Comparison of ENCODE assay signal across 8 mouse cellular contexts in genomic region chr13:81710775-81711545, GRCm38 (mm10). TPM values are rescaled to one million over a fixed set of nuclear protein-coding genes. Genes with fewer than 3 reads are reported as not detected.
DNase-seq lines count a peak whose midpoint lies in the region; ATAC-seq lines count a peak whose summit lies in the region.

Gene Polr3g (minus strand): TSS chr13:81711013.
Gene Mblac2 (plus strand): TSS chr13:81711341.

- under 1% methylated on average over 58 of the region's 61 CpGs for WGBS in hindbrain, embryonic 16.5 days
- WGBS in macrophage (ENCODE audit: missing documents): under 1% methylated on average over 55 of the region's 61 CpGs

- H3K9me3 ChIP-seq in hindbrain, embryonic 16.5 days (ENCODE audit: control insufficient read depth, low read length): no peaks in the 10 kb centered on the region

- H3K4me2 ChIP-seq in hindbrain, embryonic 16.5 days (ENCODE audit: low read length): peak within 1 kb of the TSS; percentile 91

- H3K27ac ChIP-seq in hindbrain, embryonic 16.5 days (ENCODE audit: low read depth, low read length): peak within 1 kb of the TSS; percentile 92
- no peak within 1 kb of the TSS for H3K27ac ChIP-seq in macrophage

- H3K9ac ChIP-seq in hindbrain, embryonic 16.5 days (ENCODE audit: low read depth, low read length): peak within 1 kb of the TSS; percentile 82

- H3K4me3 ChIP-seq in hindbrain, embryonic 16.5 days (ENCODE audit: low read length): peak within 1 kb of the TSS; percentile 70
- H3K4me3 ChIP-seq in macrophage (ENCODE audit: inconsistent target): peak within 1 kb of the TSS; percentile 80

- peak; percentile 96 for ATAC-seq in hindbrain, embryonic 16.5 days

- H3K79me2 ChIP-seq in macrophage (ENCODE audit: inconsistent target): no peaks in the 10 kb centered on the region; the same call in 1 of the 2 replicates

- H3K36me3 ChIP-seq in hindbrain, embryonic 16.5 days (ENCODE audit: control insufficient read depth, insufficient read depth, low read length): no peaks in the 10 kb centered on the region
- H3K36me3 ChIP-seq in macrophage (ENCODE audit: inconsistent target): no peaks in the 10 kb centered on the region

- DNase-seq in WW6 (ENCODE audit: low read depth, low spot score): peak; percentile 89
- peak; percentile 89 to 96 for DNase-seq in cerebellum, postnatal 4 days (ENCODE audit: low spot score in 2 of 2)
- DNase-seq in gastrocnemius, adult 18-20 months (ENCODE audit: low spot score): peak; percentile 94
- DNase-seq in left cerebral cortex, adult 18-20 months (ENCODE audit: low spot score in 2 of 2): peak; percentile 95 to 96
- DNase-seq in right cerebral cortex, adult 18-20 months: peak; percentile 96
- peak; percentile 74 for DNase-seq in urinary bladder, postnatal 10 days (ENCODE audit: low spot score)

- H3K4me1 ChIP-seq in hindbrain, embryonic 16.5 days (ENCODE audit: control insufficient read depth, insufficient read depth, low read depth, low read length): peaks cover 12% of the 10 kb centered on the region

- no peaks in the 10 kb centered on the region for H3K27me3 ChIP-seq in hindbrain, embryonic 16.5 days (replicated peaks; ENCODE audit: control insufficient read depth, insufficient read depth, low read length)

RNA-seq across cellular contexts. Expression of gene Polr3g, which starts in this region (rescaled TPM):
- 1 to 10 TPM; 1.5 to 1.8 TPM for total RNA-seq in gastrocnemius, adult 18-20 months (2021)
- 4.9 and 5.5 TPM in 2 replicates for polyA plus RNA-seq in hindbrain, embryonic 16.5 days (2015; fragmentation: Nextera tagmentation; extraction: Ambion mirVana)
- 1 to 10 TPM; 5.0 to 5.6 TPM for total RNA-seq in left cerebral cortex, adult 18-20 months (2021)
- total RNA-seq in macrophage (2018; cell fraction: chromatin; rRNA removed): 10 to 100 TPM in 1 of 26 experiments, 1 to 10 TPM in 18, under 1 TPM in 6, not detected in 1; 0.25 to 11.1 (median 2.9) TPM
- 1 to 10 TPM; 1.2 to 7.2 (median 3.0) TPM for total RNA-seq in macrophage (2018; cell fraction: cytosol; rRNA removed)
- 10 to 100 TPM in 1 of 26 experiments, 1 to 10 TPM in 21, under 1 TPM in 4; 0.51 to 11.6 (median 2.7) TPM for total RNA-seq in macrophage (2018; cell fraction: nucleus; rRNA removed)
- 3.6 to 12.2 TPM (median 8.5 TPM) in 3 replicates for polyA plus RNA-seq in macrophage (2018)

RNA-seq across cellular contexts. Expression of gene Mblac2, which starts in this region (rescaled TPM):
- 1 to 10 TPM; 1.7 to 1.8 TPM for total RNA-seq in gastrocnemius, adult 18-20 months (2021)
- 63.0 and 71.5 TPM in 2 replicates for polyA plus RNA-seq in hindbrain, embryonic 16.5 days (2015; fragmentation: Nextera tagmentation; extraction: Ambion mirVana)
- 10 to 100 TPM; 19.6 to 21.3 TPM for total RNA-seq in left cerebral cortex, adult 18-20 months (2021)
- total RNA-seq in macrophage (2018; cell fraction: chromatin; rRNA removed): 1 to 10 TPM in 19 of 26 experiments, under 1 TPM in 6, not detected in 1; 0.27 to 9.7 (median 3.7) TPM
- total RNA-seq in macrophage (2018; cell fraction: cytosol; rRNA removed): 1 to 10 TPM; 1.3 to 6.7 (median 4.3) TPM
- total RNA-seq in macrophage (2018; cell fraction: nucleus; rRNA removed): 10 to 100 TPM in 3 of 26 experiments, 1 to 10 TPM in 21, under 1 TPM in 2; 0.79 to 12.0 (median 3.6) TPM
- polyA plus RNA-seq in macrophage (2018): 4.7 to 8.1 TPM (median 5.0 TPM) in 3 replicates

Comparison
In these comparisons a context has a peak if more than half of its experiments do, and no peak if none do; other contexts are left out.
1. RNA of gene Mblac2 (total RNA-seq): 19.6 to 21.3 TPM in left cerebral cortex, adult 18-20 months; 1.7 to 1.8 TPM in gastrocnemius, adult 18-20 months; every median in the first group is over 4 times any median in the second.
2. Peak in every context shown above with its lines, with median percentiles within 50 percentile points of each other: DNase-seq.